In genomic region chr8:104142415-104142814, GRCm38 (mm10) we compare ENCODE assay signal across 20 mouse cellular contexts. TPM values are rescaled to one million over a fixed set of nuclear protein-coding genes. Genes with fewer than 3 reads are reported as not detected.
"Had no signal": no experiment of that assay in that cellular context is flagged by ENCODE, and none has a peak within 500 bp of the region (broad histone marks: within the 10 kb centered on the region; RNA-seq: fewer than 3 reads in every experiment).

No protein-coding gene starts in this region.

- H3K4me3 ChIP-seq: liver, embryonic 15.5 days; lung, embryonic 15.5 days; megakaryocyte, embryonic 14.5 days; midbrain, embryonic 12.5 days; midbrain, embryonic 15.5 days; neural tube, embryonic 12.5 days had no signal

- ATAC-seq: liver, postnatal 0 days; lung, postnatal 0 days; midbrain, embryonic 15.5 days had no signal

- H3K27me3 ChIP-seq: liver, embryonic 15.5 days; lung, embryonic 15.5 days; midbrain, embryonic 12.5 days; midbrain, embryonic 15.5 days; neural tube, embryonic 12.5 days had no signal

- H3K4me1 ChIP-seq: liver, embryonic 15.5 days; lung, embryonic 15.5 days; midbrain, embryonic 12.5 days; midbrain, embryonic 15.5 days; neural tube, embryonic 12.5 days had no signal

- H3K9me3 ChIP-seq: liver, embryonic 15.5 days; lung, embryonic 15.5 days; megakaryocyte, embryonic 14.5 days; midbrain, embryonic 12.5 days; midbrain, embryonic 15.5 days; neural tube, embryonic 12.5 days had no signal

- H3K4me2 ChIP-seq: liver, embryonic 15.5 days; lung, embryonic 15.5 days; midbrain, embryonic 12.5 days; midbrain, embryonic 15.5 days; neural tube, embryonic 12.5 days had no signal

- H3K36me3 ChIP-seq: liver, embryonic 15.5 days; lung, embryonic 15.5 days; midbrain, embryonic 12.5 days; midbrain, embryonic 15.5 days; neural tube, embryonic 12.5 days had no signal

- H3K9ac ChIP-seq: liver, embryonic 15.5 days; liver, postnatal 0 days; lung, embryonic 15.5 days; midbrain, embryonic 12.5 days; midbrain, embryonic 15.5 days; neural tube, embryonic 12.5 days had no signal

- DNase-seq: liver, postnatal 0 days; lung, adult 2 months; lung, postnatal 14 days; lung, postnatal 36 days; right cerebral cortex, postnatal 14 days; spleen, adult 18-20 months; thymus, adult 18-20 months; thymus, postnatal 14 days; thymus, postnatal 36 days had no signal

- H3K27ac ChIP-seq: liver, embryonic 15.5 days; lung, embryonic 15.5 days; macrophage; midbrain, embryonic 12.5 days; midbrain, embryonic 15.5 days; neural tube, embryonic 12.5 days had no signal

RNA-seq across cellular contexts. Expression of gene Bean1, which starts 27.8 kb away (rescaled TPM):
- total RNA-seq: megakaryocyte progenitor cell, adult 5-6 weeks; monocyte, adult 5-6 weeks had no signal
- polyA plus RNA-seq: liver, postnatal 0 days; macrophage had no signal

RNA-seq across cellular contexts. Expression of gene Cdh5, which starts 41.0 kb away (rescaled TPM):
- total RNA-seq: megakaryocyte progenitor cell, adult 5-6 weeks; monocyte, adult 5-6 weeks; neutrophil, adult 5-6 weeks had no signal
